Mouse (Mus musculus): ENCODE measurements at regions not wholly inside any gene's neighbourhood (a gene's known extent, or its start where the extent isn't known, plus 50 kb on each side); places are given as distances from the start of the nearest gene placed in this dataset.

- CTCF ChIA-PET = no interaction called here
These were observed 143.4 kb upstream of the F930015N05Rik start for GRCm38 (mm10) chr11:64579826-64580225.

- CTCF ChIA-PET = no interaction called here
These were observed 149.6 kb upstream of the F930015N05Rik start for GRCm38 (mm10) chr11:64586056-64586455.

- CTCF ChIA-PET = no interaction called here
These were observed 150.7 kb upstream of the F930015N05Rik start for GRCm38 (mm10) chr11:64587034-64587710.

- CTCF ChIA-PET = no interaction called here
These were observed 151.5 kb upstream of the F930015N05Rik start for GRCm38 (mm10) chr11:64587751-64588600.

DNA sequence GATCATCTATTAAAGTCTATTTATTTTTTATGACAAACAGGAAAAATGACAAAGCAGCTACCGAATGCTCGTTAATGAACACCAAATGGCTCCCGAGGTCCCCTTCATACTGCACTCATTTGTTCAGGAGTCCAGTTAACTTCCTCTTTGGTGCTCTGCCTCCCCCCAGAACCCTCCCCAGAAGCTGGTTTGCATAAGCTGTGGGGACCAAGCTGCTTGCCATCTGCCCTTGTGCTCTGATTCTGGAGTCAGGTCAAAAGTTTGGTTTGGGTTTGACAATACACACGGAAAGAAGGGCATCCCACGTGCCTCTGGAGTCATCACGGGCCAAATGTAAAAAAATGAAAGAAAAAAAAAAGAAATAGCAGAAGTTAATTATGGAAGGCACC lies 152.1 kb upstream of the F930015N05Rik start:
- CTCF ChIA-PET = no interaction called here

DNA sequence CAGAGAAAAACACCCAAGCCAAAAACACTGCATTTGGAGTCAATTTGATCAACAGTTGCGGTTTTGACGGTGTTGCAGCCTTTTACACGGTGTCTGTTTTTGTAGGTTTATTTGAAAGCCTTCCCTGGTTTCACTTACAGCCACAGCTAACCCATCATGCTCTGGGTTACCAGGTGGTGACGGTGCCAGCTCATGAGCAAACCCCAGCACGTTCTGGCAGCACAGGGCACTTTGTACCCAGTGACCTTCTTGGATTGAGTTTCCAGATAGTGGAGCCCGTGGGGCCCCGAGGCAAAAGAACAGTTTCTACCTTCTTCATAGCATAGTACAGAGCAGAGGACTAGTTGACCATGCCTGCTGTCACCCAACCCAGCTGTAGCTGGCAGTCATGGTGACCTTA lies 152.6 kb upstream of the F930015N05Rik start:
- CTCF ChIA-PET = no interaction called here

DNA sequence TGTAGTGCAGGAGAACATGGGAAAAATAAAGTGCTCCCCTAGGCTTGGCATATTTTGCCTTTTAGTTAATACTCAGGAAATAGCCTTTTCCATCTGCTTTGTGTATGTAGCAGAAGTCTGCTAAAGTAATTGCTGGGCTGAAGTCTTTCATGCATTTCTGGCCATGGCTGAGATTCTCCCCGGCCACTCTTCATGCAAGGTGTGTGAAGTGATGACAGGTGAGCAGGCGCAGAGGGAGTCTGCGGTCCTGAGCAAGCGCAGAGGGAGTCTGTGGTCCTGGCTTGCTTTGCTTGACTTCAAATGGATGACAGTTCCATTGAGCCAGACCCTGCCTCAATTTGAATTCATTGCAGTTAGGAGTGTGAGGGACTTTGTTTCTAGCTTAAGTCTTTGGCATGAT lies 153.6 kb upstream of the F930015N05Rik start:
- CTCF ChIA-PET = no interaction called here

- CTCF ChIA-PET = no interaction called here
These were observed 155.8 kb upstream of the F930015N05Rik start for GRCm38 (mm10) chr11:64592253-64592652.

DNA sequence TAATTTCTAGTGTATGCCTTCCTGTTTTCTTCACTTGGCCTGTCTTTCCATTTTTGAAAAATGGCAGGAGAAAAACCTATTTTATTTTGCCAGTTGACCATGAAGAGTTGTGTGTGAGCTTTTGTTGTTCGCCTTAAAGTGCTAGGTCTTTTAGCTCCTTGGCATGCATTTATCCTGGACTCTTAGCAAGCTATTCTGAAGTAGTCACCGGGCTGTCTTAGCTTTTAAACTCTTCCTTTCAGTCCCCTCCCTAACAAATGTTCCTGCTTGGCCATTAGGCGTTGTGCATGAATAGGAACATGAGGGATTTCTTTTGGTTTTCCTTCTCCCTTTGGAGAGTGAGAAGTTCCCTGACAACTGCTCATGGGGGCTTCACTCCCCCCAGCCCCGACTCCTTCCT lies 160.9 kb upstream of the F930015N05Rik start:
- CTCF ChIA-PET = no interaction called here

- CTCF ChIA-PET = no interaction called here
These were observed 162.7 kb upstream of the F930015N05Rik start for GRCm38 (mm10) chr11:64599178-64599577.

- CTCF ChIA-PET = no interaction called here
These were observed 164.0 kb upstream of the F930015N05Rik start for GRCm38 (mm10) chr11:64600201-64601102.

DNA sequence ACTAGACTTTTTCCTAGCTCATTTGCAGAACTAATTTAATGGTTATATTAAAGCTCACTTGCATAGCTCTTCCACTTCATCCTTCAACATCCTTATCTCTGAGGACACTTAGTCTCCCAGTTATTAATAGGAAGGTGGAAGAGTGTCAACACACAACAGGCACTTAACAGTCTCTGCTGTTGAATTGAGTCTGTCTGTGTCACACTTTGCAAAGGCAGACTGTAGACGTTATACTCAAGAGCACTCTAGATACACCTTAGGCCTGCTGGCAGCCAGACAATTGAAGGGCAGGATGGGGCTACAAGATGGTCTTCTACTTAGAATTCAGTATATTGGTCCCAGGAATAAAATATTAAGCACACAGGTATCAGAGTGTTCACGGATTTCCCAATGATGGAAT lies 172.6 kb upstream of the F930015N05Rik start:
- CTCF ChIA-PET = no interaction called here

- CTCF ChIA-PET = no interaction called here
These were observed 174.3 kb upstream of the F930015N05Rik start for GRCm38 (mm10) chr11:64610724-64611123.

DNA sequence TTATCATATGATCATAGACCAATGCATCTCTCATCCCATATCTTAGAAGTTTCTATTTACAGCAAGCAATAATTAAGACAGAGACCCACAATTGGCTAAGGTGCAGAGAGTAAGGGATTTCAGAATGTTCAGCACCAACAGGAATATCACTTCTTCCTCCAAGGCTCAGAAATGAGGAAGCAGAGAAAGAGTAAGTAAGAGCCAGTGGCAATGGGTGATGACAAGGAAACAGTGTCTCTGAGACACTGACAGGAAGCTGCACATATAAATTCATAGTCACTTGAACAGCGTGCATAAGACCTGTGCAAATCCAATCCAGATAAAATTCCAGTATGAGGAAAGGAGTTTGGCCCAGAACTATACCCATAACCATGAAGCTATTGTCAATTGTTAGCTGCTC lies 178.7 kb upstream of the F930015N05Rik start:
- CTCF ChIA-PET = no interaction called here

GRCm38 (mm10) chr11:64618631-64619385 lies 182.4 kb upstream of the F930015N05Rik start:
- CTCF ChIA-PET = no interaction called here

DNA sequence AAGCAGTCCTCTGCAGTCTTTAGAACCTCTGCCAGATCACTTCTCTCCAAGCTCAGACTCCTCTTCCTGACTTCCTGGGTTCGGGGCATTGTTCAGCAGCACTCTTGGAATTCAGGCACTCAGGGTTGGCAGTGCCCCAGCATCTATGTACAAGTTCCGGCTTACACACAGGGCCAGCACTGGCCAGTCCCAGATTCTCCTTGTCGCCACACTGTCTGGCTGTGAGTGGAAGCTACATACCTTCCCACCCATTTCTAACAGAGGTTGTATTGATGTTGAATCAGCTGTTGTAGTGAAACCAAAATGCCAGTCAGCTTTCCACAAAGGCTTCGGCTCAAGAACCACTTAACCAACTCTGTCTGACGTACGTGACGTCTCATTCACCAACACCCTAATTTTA lies 190.7 kb upstream of the F930015N05Rik start:
- CTCF ChIA-PET = no interaction called here

- CTCF ChIA-PET = no interaction called here
These were observed 204.5 kb upstream of the F930015N05Rik start for GRCm38 (mm10) chr11:64640947-64641346.

GRCm38 (mm10) chr11:64643171-64643570 lies 206.7 kb upstream of the F930015N05Rik start:
- CTCF ChIA-PET = no interaction called here

GRCm38 (mm10) chr11:64647938-64648337 lies 211.5 kb upstream of the F930015N05Rik start:
- CTCF ChIA-PET = no interaction called here

GRCm38 (mm10) chr11:64650571-64651282 lies 214.3 kb upstream of the F930015N05Rik start:
- CTCF ChIA-PET = no interaction called here

GRCm38 (mm10) chr11:64652811-64653210 lies 216.4 kb upstream of the F930015N05Rik start:
- CTCF ChIA-PET = no interaction called here

All from spleen, embryonic (tissue).